Comparison of ENCODE assay signal across 26 mouse cellular contexts in genomic region chr16:94793041-94793440, GRCm38 (mm10).
"Had no signal": no experiment of that assay in that cellular context is flagged by ENCODE, and none has a peak within 500 bp of the region (broad histone marks: within the 10 kb centered on the region; RNA-seq: fewer than 3 reads in every experiment).

No protein-coding gene starts in this region.

- DNase-seq: gastrocnemius, postnatal 25 days; heart, adult 18-20 months; heart, postnatal 10 days; heart, postnatal 4 days; kidney, adult 11 months; kidney, adult 2 months; kidney, adult 9 months; kidney, postnatal 14 days; kidney, postnatal 36 days; layer of hippocampus, adult 9-11 months; layer of hippocampus, postnatal 36 days; left cerebral cortex, postnatal 4 days; lung, adult 18-20 months had no signal

- H3K4me3 ChIP-seq: heart, embryonic 10.5 days; heart, embryonic 12.5 days; hindbrain, embryonic 10.5 days; hindbrain, embryonic 12.5 days; hindbrain, embryonic 15.5 days; kidney, embryonic 15.5 days; limb, embryonic 13.5 days; limb, embryonic 15.5 days; liver, embryonic 12.5 days had no signal

- H3K36me3 ChIP-seq: heart, embryonic 10.5 days; heart, embryonic 12.5 days; hindbrain, embryonic 10.5 days; hindbrain, embryonic 12.5 days; hindbrain, embryonic 15.5 days; kidney, embryonic 15.5 days; limb, embryonic 13.5 days; limb, embryonic 15.5 days; liver, embryonic 12.5 days had no signal

- H3K27me3 ChIP-seq: heart, embryonic 12.5 days; hindbrain, embryonic 15.5 days; limb, embryonic 15.5 days had no signal

- H3K9me3 ChIP-seq: heart, embryonic 10.5 days; heart, embryonic 12.5 days; hindbrain, embryonic 10.5 days; hindbrain, embryonic 12.5 days; hindbrain, embryonic 15.5 days; kidney, embryonic 15.5 days; limb, embryonic 13.5 days; limb, embryonic 15.5 days; liver, embryonic 12.5 days had no signal

- H3K27ac ChIP-seq: heart, embryonic 10.5 days; hindbrain, embryonic 10.5 days; hindbrain, embryonic 12.5 days; hindbrain, embryonic 15.5 days; hindbrain, postnatal 0 days; kidney, embryonic 15.5 days; kidney, postnatal 0 days; limb, embryonic 13.5 days; limb, embryonic 15.5 days; liver, embryonic 12.5 days; liver, embryonic 14.5 days had no signal

- ATAC-seq: hindbrain, postnatal 0 days; intestine, embryonic 16.5 days; liver, embryonic 12.5 days had no signal

- H3K4me1 ChIP-seq: heart, embryonic 12.5 days; hindbrain, embryonic 12.5 days; hindbrain, embryonic 15.5 days; kidney, embryonic 15.5 days; limb, embryonic 13.5 days; liver, embryonic 12.5 days had no signal

- H3K9ac ChIP-seq: heart, embryonic 12.5 days; hindbrain, embryonic 12.5 days; hindbrain, embryonic 15.5 days; kidney, embryonic 15.5 days; limb, embryonic 13.5 days; limb, embryonic 15.5 days; liver, embryonic 12.5 days; liver, embryonic 14.5 days had no signal
